Mouse (Mus musculus): ENCODE results near the gene Hspb8. TPM values are rescaled to one million over a fixed set of nuclear protein-coding genes. Genes with fewer than 3 reads are reported as not detected.

Gene Hspb8
- polyA plus RNA-seq, 1 experiment from 2014 or later = 27.1 TPM

- no peak overlapping the region for H3K4me3 ChIP-seq
- no peaks in the 10 kb centered on the region for H3K36me3 ChIP-seq
- ATAC-seq (ENCODE audit: insufficient number of reproducible peaks, low FRiP score, low TSS enrichment, low read depth) = no peak
- H3K27ac ChIP-seq = 0 out of 2 replicates have a peak overlapping the region, but pooled peaks have one; percentile 43
- no peak overlapping the region for H3K9ac ChIP-seq
- WGBS = 29% methylated on average over 7 of the region's 7 CpGs
- H3K9me3 ChIP-seq = no peaks in the 10 kb centered on the region
- peaks cover 45% of the 10 kb centered on the region for H3K4me1 ChIP-seq
- no peak overlapping the region for H3K4me2 ChIP-seq
- no peaks in the 10 kb centered on the region for H3K27me3 ChIP-seq
Observed at GRCm38 (mm10) chr5:116425273-116425672, 2.6 kb upstream of the Hspb8 start.

GRCm38 (mm10) chr5:116423746-116424145 is 1.1 kb upstream of the Hspb8 start:
- peak overlapping the region; percentile 83; the same call in 1 of the 2 replicates for H3K27ac ChIP-seq
- ATAC-seq (ENCODE audit: insufficient number of reproducible peaks, low FRiP score, low TSS enrichment, low read depth) = no peak
- 59% methylated on average over 8 of the region's 8 CpGs for WGBS

GRCm38 (mm10) chr5:116421791-116422481 is 728 bp downstream of the Hspb8 start:
- Histone ChIP-seq H3K27ac (peak overlapping the region; percentile 83), H3K4me1 (peaks cover 57% of the 10 kb centered on the region)
- 40% methylated on average over 22 of the region's 22 CpGs for WGBS

More at GRCm38 (mm10) chr5:116423746-116424145, 1.1 kb upstream of the Hspb8 start:
- H3K4me1 ChIP-seq = peaks cover 56% of the 10 kb centered on the region
- no peak overlapping the region for H3K9ac ChIP-seq
- H3K4me2 ChIP-seq = no peak overlapping the region
- no peaks in the 10 kb centered on the region for H3K36me3 ChIP-seq
- H3K9me3 ChIP-seq = no peaks in the 10 kb centered on the region
- no peak overlapping the region for H3K4me3 ChIP-seq
- H3K27me3 ChIP-seq = no peaks in the 10 kb centered on the region

GRCm38 (mm10) chr5:116420759-116421225 is 1.9 kb downstream of the Hspb8 start:
- peak; percentile 54; the same call in 1 of the 2 replicates for ATAC-seq (ENCODE audit: insufficient number of reproducible peaks, low FRiP score, low TSS enrichment, low read depth)
- WGBS = 8% methylated on average over 6 of the region's 6 CpGs
- Histone ChIP-seq H3K4me2 (peak overlapping the region; percentile 41), H3K4me3 (peak overlapping the region; percentile 27), H3K4me1 (peaks cover 60% of the 10 kb centered on the region), H3K36me3 (0 out of 2 replicates have a peak, but pooled peaks cover 3% of the 10 kb centered on the region), H3K27ac (peak overlapping the region; percentile 80), H3K9ac (no peak overlapping the region), H3K9me3 (no peaks in the 10 kb centered on the region), H3K27me3 (no peaks in the 10 kb centered on the region)

More at GRCm38 (mm10) chr5:116421791-116422481, 728 bp downstream of the Hspb8 start:
- Histone ChIP-seq H3K36me3 (0 out of 2 replicates have a peak, but pooled peaks cover 3% of the 10 kb centered on the region), H3K4me3 (peak overlapping the region; percentile 41), H3K4me2 (peak overlapping the region; percentile 73), H3K9me3 (no peaks in the 10 kb centered on the region), H3K27me3 (no peaks in the 10 kb centered on the region), H3K9ac (peak overlapping the region; percentile 46)
- no peak for ATAC-seq (ENCODE audit: insufficient number of reproducible peaks, low FRiP score, low TSS enrichment, low read depth)

GRCm38 (mm10) chr5:116420213-116420612 is 2.5 kb downstream of the Hspb8 start:
- Histone ChIP-seq H3K9me3 (no peaks in the 10 kb centered on the region), H3K4me2 (peak overlapping the region; percentile 41), H3K27ac (peak overlapping the region; percentile 80), H3K36me3 (0 out of 2 replicates have a peak, but pooled peaks cover 3% of the 10 kb centered on the region), H3K4me3 (peak overlapping the region; percentile 27), H3K27me3 (no peaks in the 10 kb centered on the region), H3K4me1 (peaks cover 60% of the 10 kb centered on the region), H3K9ac (no peak overlapping the region)
- 100% methylated on average over 1 of the region's 1 CpGs for WGBS
- no peak for ATAC-seq (ENCODE audit: insufficient number of reproducible peaks, low FRiP score, low TSS enrichment, low read depth)

- Histone ChIP-seq H3K36me3 (0 out of 2 replicates have a peak, but pooled peaks cover 3% of the 10 kb centered on the region), H3K27ac (no peak overlapping the region), H3K27me3 (no peaks in the 10 kb centered on the region), H3K4me3 (peak overlapping the region; percentile 10; the same call in 1 of the 2 replicates), H3K9ac (no peak overlapping the region), H3K4me2 (peak overlapping the region; percentile 41; the same call in 1 of the 2 replicates), H3K9me3 (no peaks in the 10 kb centered on the region), H3K4me1 (peaks cover 56% of the 10 kb centered on the region)
- 53% methylated on average over 6 of the region's 6 CpGs for WGBS
- ATAC-seq (ENCODE audit: insufficient number of reproducible peaks, low FRiP score, low TSS enrichment, low read depth) = no peak
Observed at GRCm38 (mm10) chr5:116419322-116420045, 3.2 kb downstream of the Hspb8 start.

GRCm38 (mm10) chr5:116416208-116416607 is 6.5 kb downstream of the Hspb8 start:
- Histone ChIP-seq H3K36me3 (0 out of 2 replicates have a peak, but pooled peaks cover 3% of the 10 kb centered on the region), H3K4me2 (no peak overlapping the region), H3K4me1 (peaks cover 32% of the 10 kb centered on the region), H3K27ac (no peak overlapping the region), H3K27me3 (no peaks in the 10 kb centered on the region), H3K4me3 (no peak overlapping the region), H3K9me3 (no peaks in the 10 kb centered on the region), H3K9ac (no peak overlapping the region)
- ATAC-seq (ENCODE audit: insufficient number of reproducible peaks, low FRiP score, low TSS enrichment, low read depth) = no peak
- 5% methylated on average over 5 of the region's 5 CpGs for WGBS

GRCm38 (mm10) chr5:116409689-116410590 is 12.7 kb downstream of the Hspb8 start:
- no peak overlapping the region for H3K4me3 ChIP-seq
- 14% methylated on average over 16 of the region's 16 CpGs for WGBS
- no peaks in the 10 kb centered on the region for H3K9me3 ChIP-seq
- H3K4me1 ChIP-seq = peaks cover 24% of the 10 kb centered on the region
- no peaks in the 10 kb centered on the region for H3K27me3 ChIP-seq
- no peak for ATAC-seq (ENCODE audit: insufficient number of reproducible peaks, low FRiP score, low TSS enrichment, low read depth)
- 0 out of 2 replicates have a peak, but pooled peaks cover 7% of the 10 kb centered on the region for H3K36me3 ChIP-seq
- no peak overlapping the region for H3K27ac ChIP-seq
- no peak overlapping the region for H3K4me2 ChIP-seq
- no peak overlapping the region for H3K9ac ChIP-seq

- Histone ChIP-seq H3K27ac (no peak overlapping the region), H3K4me2 (no peak overlapping the region), H3K9me3 (no peaks in the 10 kb centered on the region), H3K36me3 (0 out of 2 replicates have a peak, but pooled peaks cover 7% of the 10 kb centered on the region), H3K4me3 (no peak overlapping the region), H3K4me1 (peaks cover 24% of the 10 kb centered on the region), H3K9ac (no peak overlapping the region), H3K27me3 (no peaks in the 10 kb centered on the region)
- no peak for ATAC-seq (ENCODE audit: insufficient number of reproducible peaks, low FRiP score, low TSS enrichment, low read depth)
- WGBS = 74% methylated on average over 9 of the region's 9 CpGs
Observed at GRCm38 (mm10) chr5:116408965-116409364, 13.7 kb downstream of the Hspb8 start.

GRCm38 (mm10) chr5:116407936-116408335 is 14.7 kb downstream of the Hspb8 start:
- no peaks in the 10 kb centered on the region for H3K9me3 ChIP-seq
- H3K4me2 ChIP-seq = no peak overlapping the region
- ATAC-seq (ENCODE audit: insufficient number of reproducible peaks, low FRiP score, low TSS enrichment, low read depth) = no peak
- no peak overlapping the region for H3K4me3 ChIP-seq
- no peaks in the 10 kb centered on the region for H3K27me3 ChIP-seq
- 0 out of 2 replicates have a peak, but pooled peaks cover 7% of the 10 kb centered on the region for H3K36me3 ChIP-seq
- H3K9ac ChIP-seq = no peak overlapping the region
- 21% methylated on average over 6 of the region's 6 CpGs for WGBS
- H3K27ac ChIP-seq = 0 out of 2 replicates have a peak overlapping the region, but pooled peaks have one; percentile 54
- peaks cover 24% of the 10 kb centered on the region for H3K4me1 ChIP-seq

GRCm38 (mm10) chr5:116407321-116407720 is 15.3 kb downstream of the Hspb8 start:
- ATAC-seq (ENCODE audit: insufficient number of reproducible peaks, low FRiP score, low TSS enrichment, low read depth) = no peak
- Histone ChIP-seq H3K27ac (peak overlapping the region; percentile 54; the same call in 1 of the 2 replicates), H3K4me3 (no peak overlapping the region)

More at GRCm38 (mm10) chr5:116407321-116407720, 15.3 kb downstream of the Hspb8 start:
- H3K9me3 ChIP-seq = no peaks in the 10 kb centered on the region
- H3K27me3 ChIP-seq = no peaks in the 10 kb centered on the region
- 0 out of 2 replicates have a peak, but pooled peaks cover 7% of the 10 kb centered on the region for H3K36me3 ChIP-seq
- no peak overlapping the region for H3K9ac ChIP-seq
- WGBS = 31% methylated on average over 4 of the region's 4 CpGs
- no peak overlapping the region for H3K4me2 ChIP-seq
- H3K4me1 ChIP-seq = peaks cover 24% of the 10 kb centered on the region
